Mouse (Mus musculus) heart, adult 2 months (tissue): Measurements from ENCODE around the gene Stab2. TPM values are rescaled to one million over a fixed set of nuclear protein-coding genes. Genes with fewer than 3 reads are reported as not detected.

Experiments
- DNase-seq, 2 experiments: peaks; one replicate each; pipeline ENCODE4 v3.0.0; 2021
- H3K27ac ChIP-seq: fragments of 200-600 bp; 2 replicates; pipeline ENCODE4 v1.8.1; 2022
- H3K27me3 ChIP-seq: fragments of 200-500 bp; 2 replicates; pipeline ENCODE4 v1.6.1; 2012; ENCODE audit warnings: mild to moderate bottlenecking, low read length, inconsistent platforms, mixed read lengths; ENCODE audit not compliant: control insufficient read depth, insufficient read depth
- H3K36me3 ChIP-seq: fragments of 200-500 bp; 2 replicates; pipeline ENCODE4 v1.6.1; 2012; ENCODE audit warnings: low read length, inconsistent platforms; ENCODE audit not compliant: control insufficient read depth, insufficient read depth
- H3K4me1 ChIP-seq: fragments of 200-500 bp; 2 replicates; pipeline ENCODE4 v1.6.1; 2011; ENCODE audit warnings: low read length; ENCODE audit not compliant: control insufficient read depth, insufficient read depth
- H3K4me3 ChIP-seq: fragments of 200-600 bp; 2 replicates; pipeline ENCODE4 v1.8.1; 2022
- H3K79me2 ChIP-seq: fragments of 200-500 bp; replicated peaks from 2 replicates; pipeline ENCODE4 v1.6.1; 2012; ENCODE audit warnings: mild to moderate bottlenecking, inconsistent platforms, low read length, moderate library complexity, mixed read lengths; ENCODE audit not compliant: control insufficient read depth, insufficient read depth
- H3K9ac ChIP-seq: fragments of 200-500 bp; 2 replicates; pipeline ENCODE4 v1.6.1; 2012; ENCODE audit warnings: low read depth, mild to moderate bottlenecking, control low read depth, inconsistent platforms, low read length, mixed read lengths
- CTCF ChIP-seq: fragments of 200-600 bp; IDR thresholded peaks from 2 replicates; pipeline ENCODE4 v1.8.1; 2022; ENCODE audit warnings: antibody characterized with exemption, mild to moderate bottlenecking, moderate library complexity
- EP300 ChIP-seq: fragments of 200-500 bp; IDR thresholded peaks from 2 replicates; pipeline ENCODE4 v1.6.1; 2011; ENCODE audit warnings: low read depth, low read length, control low read depth; ENCODE audit not compliant: insufficient read depth
- POLR2A ChIP-seq: fragments of 200-500 bp; IDR thresholded peaks from 2 replicates; pipeline ENCODE4 v1.6.1; 2011; ENCODE audit warnings: mild to moderate bottlenecking, low read depth, low read length, control low read depth; ENCODE audit not compliant: insufficient read depth
- WGBS: fragments of 180-500 bp; shearing (Covaris S2); methylation state at CpG from one replicate; pipeline ENCODE4 v1.1.7; 2018; 5-methylcytosine and 5-hydroxymethylcytosine counted together
- intact Hi-C: fragments of 180-260 bp; cut with DNase I; formaldehyde crosslinking; loops from one replicate; pipeline ENCODE4 v1.15.1; 2025
- polyA plus RNA-seq: library from polyadenylated mRNA; depleted of rRNA; stranded (reverse); fragments of >200 nt; gene quantifications from 2 replicates; pipeline ENCODE4 v1.2.3, GENCODE M21; 2012
- total RNA-seq, 2 experiments: library from RNA; stranded (reverse); gene quantifications; 2 replicates each; pipeline ENCODE4 v1.2.3; 2021

The Stab2 gene
- total and polyA plus RNA-seq, 3 experiments, result 0.23 to 0.53 (median 0.29) TPM

DNA sequence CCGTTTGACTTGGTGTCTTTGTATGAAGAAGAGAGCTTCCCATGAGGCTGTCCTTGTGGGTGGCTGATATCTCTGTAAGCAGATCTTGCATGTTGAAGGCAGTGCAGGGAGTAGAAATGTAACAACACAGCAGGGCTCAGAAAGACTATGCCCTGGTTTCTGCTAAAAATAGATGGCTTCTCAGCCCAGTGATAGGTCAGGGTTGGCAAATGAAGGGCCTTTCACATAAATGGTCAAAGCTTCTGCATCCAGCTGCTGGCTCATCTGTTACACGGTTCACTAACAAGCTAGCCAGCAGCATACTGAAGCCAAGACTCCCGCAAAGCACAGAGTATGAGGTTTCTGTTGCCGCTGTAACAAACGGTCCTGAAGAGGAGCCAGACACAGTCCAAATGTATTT is 34.5 kb downstream of the Stab2 start:
- Histone ChIP-seq H3K79me2 (no peaks in the 10 kb centered on the region), H3K9ac (no peak overlapping the region), H3K27ac (no peak overlapping the region), H3K4me3 (no peak overlapping the region), H3K36me3 (no peaks in the 10 kb centered on the region), H3K4me1 (no peaks in the 10 kb centered on the region), H3K27me3 (no peaks in the 10 kb centered on the region)
- 49% methylated on average over 5 of the region's 5 CpGs for WGBS
- TF ChIP-seq EP300 (no peak), CTCF (no peak), POLR2A (no peak)
- intact Hi-C loops, result loop anchor here (10.0 kb wide), 1 partner anchor 198 kb away; the partner anchor contains the start of gene Nt5dc3
- DNase-seq, result peak in 1 of 2 experiments; percentile 9

DNA sequence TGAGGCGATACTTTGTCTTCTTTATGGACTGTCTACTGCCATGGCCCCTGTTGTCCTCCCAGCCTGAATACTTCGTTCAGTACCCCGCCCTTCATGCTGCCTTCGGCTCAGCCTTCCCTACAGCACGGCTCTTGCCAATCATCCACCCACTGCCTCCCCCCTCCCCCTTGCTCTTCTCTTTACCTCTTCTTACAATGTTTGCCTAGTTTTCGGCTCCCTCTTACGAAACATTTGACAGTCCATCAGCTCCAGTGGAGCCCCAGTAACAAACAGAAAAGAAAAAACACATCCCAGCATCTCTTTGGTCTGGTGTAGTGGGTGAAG is 35.4 kb downstream of the Stab2 start:
- WGBS, result 47% methylated on average over 7 of the region's 7 CpGs
- H3K36me3 ChIP-seq, result no peaks in the 10 kb centered on the region
- H3K9ac ChIP-seq, result 0 out of 2 replicates have a peak overlapping the region, but pooled peaks have one; percentile 6
- H3K4me1 ChIP-seq, result no peaks in the 10 kb centered on the region
- no peak overlapping the region for H3K4me3 ChIP-seq
- H3K27me3 ChIP-seq, result no peaks in the 10 kb centered on the region
- intact Hi-C loops, result loop anchor here (10.0 kb wide), 1 partner anchor 198 kb away; the partner anchor contains the start of gene Nt5dc3
- no peaks in the 10 kb centered on the region for H3K79me2 ChIP-seq
- TF ChIP-seq CTCF (no peak), EP300 (no peak), POLR2A (no peak)
- no peak for DNase-seq
- no peak overlapping the region for H3K27ac ChIP-seq

DNA sequence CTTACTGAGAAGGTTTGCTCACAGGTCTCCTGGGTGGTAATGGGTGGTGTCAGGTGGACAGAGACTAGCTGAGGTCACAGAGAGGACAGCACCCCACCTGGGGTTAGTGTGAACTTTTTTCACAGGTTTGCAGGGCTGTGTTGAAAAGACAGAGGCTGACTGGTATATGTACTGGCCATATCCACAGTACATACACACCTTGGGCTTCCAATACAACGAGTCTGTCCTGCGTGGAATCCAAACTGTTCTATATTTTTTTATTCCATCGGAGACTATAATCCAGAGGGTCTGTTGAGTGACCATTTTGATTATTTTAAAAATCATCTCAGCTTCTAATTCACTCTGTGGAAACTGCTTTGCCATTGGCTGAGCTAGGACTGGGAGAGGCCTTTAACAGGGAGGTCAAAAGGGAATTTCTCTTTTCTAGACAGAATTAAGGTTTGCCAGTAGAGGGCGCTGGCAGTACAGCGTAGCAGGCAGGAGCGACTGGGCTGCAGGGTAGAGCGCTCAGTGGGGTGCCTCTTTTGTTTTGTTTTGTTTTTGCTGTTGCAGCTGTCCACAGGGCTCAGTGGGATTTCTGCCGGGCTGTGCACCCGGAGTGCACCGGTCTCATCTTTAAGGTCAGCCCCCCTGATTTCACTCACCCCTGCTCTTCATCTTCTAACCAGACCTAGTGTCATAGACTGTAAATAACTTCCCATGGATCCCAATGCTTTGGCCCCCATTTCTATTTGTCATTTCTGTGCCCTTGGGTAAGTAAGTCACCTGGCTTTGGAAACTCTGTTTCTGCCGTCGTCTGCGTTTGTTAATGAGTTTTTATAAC is 35.9 kb downstream of the Stab2 start:
- Histone ChIP-seq H3K36me3 (no peaks in the 10 kb centered on the region), H3K4me1 (no peaks in the 10 kb centered on the region), H3K9ac (peak overlapping the region; percentile 46; the same call in 1 of the 2 replicates), H3K27me3 (no peaks in the 10 kb centered on the region), H3K79me2 (no peaks in the 10 kb centered on the region), H3K4me3 (no peak overlapping the region), H3K27ac (no peak overlapping the region)
- intact Hi-C loops, result loop anchor here (10.0 kb wide), 1 partner anchor 197 kb away; the partner anchor contains the start of gene Nt5dc3
- 29% methylated on average over 13 of the region's 13 CpGs for WGBS
- peak; percentile 15 to 37 for DNase-seq
- TF ChIP-seq POLR2A, result no peak
- peak; percentile 79 for TF ChIP-seq CTCF

DNA sequence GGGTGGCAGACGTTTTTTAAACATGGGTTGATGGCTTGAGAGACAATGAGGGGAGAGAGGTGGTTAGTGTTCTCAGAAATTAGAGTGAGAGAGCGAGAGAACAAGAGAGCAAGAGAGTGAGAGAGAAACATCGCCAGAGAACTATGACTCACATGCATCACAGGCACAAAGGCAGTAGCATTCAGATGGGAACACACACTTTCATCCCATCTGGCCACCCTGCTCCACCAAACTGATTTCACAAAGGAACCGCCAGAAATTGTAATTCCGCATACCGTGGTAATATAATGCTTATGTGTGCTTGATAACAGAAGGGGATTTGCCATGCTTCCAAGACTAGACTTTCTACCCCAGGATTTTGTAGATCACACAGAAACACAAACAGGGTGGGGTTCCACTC is 38.5 kb downstream of the Stab2 start:
- H3K4me1 ChIP-seq, result no peaks in the 10 kb centered on the region
- H3K36me3 ChIP-seq, result no peaks in the 10 kb centered on the region
- H3K9ac ChIP-seq, result no peak overlapping the region
- H3K27ac ChIP-seq, result no peak overlapping the region
- no peak overlapping the region for H3K4me3 ChIP-seq
- intact Hi-C loops, result no loop called here
- no peaks in the 10 kb centered on the region for H3K27me3 ChIP-seq
- DNase-seq, result no peak
- WGBS, result 74% methylated on average over 6 of the region's 6 CpGs
- H3K79me2 ChIP-seq, result no peaks in the 10 kb centered on the region
- TF ChIP-seq EP300 (no peak), CTCF (no peak), POLR2A (no peak)

DNA sequence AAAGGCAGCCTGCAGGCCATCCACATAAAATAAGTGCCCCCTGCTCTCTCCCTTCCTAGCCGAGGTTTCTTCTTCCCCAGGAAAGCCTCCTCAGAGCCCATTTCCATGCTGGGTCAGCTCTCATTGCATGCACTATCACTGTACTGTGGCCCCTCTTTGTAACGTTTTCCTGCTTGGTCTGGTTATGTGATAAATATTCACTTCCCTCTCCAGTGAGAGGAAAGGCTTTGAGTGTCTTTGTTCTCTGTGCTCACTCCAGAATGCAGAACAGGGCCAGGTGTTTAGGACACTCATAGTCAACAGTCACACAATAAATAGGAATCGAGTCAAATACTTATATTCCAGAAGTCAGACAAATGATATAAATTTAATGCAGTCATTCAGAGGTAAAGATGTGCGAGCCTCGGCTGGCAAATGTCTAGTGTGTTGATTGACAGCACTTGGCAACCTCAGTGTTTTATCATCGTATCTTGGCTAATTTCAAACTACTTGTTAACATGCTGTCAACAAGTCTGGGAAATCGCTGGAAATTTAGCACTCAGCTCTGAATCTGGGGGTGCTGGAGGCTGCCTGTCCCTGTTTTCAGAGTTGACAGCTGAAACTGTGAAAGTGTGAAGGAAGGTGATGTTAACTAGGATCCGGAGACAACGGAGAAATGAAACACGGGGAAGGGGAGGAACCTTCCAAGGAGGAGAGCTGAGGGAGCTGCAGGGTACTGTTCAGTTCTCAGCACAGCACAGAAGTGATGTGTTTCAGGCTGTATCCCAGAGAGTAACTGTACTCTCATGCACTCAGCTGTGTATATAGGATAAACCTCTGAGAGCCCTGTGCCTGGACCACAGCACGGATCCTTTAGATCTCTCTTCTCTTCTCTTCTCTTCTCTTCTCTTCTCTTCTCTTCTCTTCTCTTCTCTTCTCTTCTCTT is 46.0 kb downstream of the Stab2 start:
- TF ChIP-seq POLR2A, result no peak
- intact Hi-C loops, result no loop called here
- 23% methylated on average over 11 of the region's 11 CpGs for WGBS
- Histone ChIP-seq H3K4me3 (no peak overlapping the region), H3K27ac (no peak overlapping the region), H3K4me1 (no peaks in the 10 kb centered on the region), H3K79me2 (no peaks in the 10 kb centered on the region), H3K9ac (no peak overlapping the region), H3K36me3 (no peaks in the 10 kb centered on the region), H3K27me3 (no peaks in the 10 kb centered on the region)
- no peak for DNase-seq
